Mouse (Mus musculus) cerebellum, adult 18-20 months (tissue): ENCODE measurements at regions not wholly inside any gene's neighbourhood (a gene's known extent, or its start where the extent isn't known, plus 50 kb on each side); places are given as distances from the start of the nearest gene placed in this dataset.

Source experiments
- DNase-seq, 2 experiments: peaks; one replicate each; pipeline ENCODE4 v3.0.0; 2021

- DNase-seq: no peak
Observed at GRCm38 (mm10) chr10:111833611-111834010, 138.9 kb upstream of the Krr1 start.

- DNase-seq: no peak
Observed at GRCm38 (mm10) chr10:111834280-111834679, 138.2 kb upstream of the Krr1 start.

- no peak for DNase-seq
Observed at GRCm38 (mm10) chr10:111834925-111835823, 137.3 kb upstream of the Krr1 start.

GRCm38 (mm10) chr10:111836191-111836590 lies 136.3 kb upstream of the Krr1 start:
- DNase-seq: no peak

DNA sequence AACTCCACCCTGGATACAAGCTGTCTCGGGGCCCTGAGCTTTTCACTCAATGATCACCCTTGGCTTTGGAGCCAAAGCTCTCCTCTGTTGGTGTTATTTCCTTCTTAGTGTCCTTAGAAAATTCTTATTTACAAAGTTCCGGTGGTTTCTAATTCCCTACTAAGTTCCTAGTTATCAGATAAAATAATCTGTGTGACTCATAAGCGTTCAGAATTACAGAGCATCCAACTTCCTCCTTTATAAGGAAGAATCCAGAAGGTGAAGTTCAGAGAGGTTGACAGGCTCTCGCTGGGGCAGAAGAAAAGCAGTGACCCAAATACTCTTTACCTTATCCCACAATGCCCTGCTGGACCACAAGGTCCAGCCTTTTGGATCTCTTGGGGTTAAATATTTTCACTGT lies 135.7 kb upstream of the Krr1 start:
- DNase-seq: no peak

DNA sequence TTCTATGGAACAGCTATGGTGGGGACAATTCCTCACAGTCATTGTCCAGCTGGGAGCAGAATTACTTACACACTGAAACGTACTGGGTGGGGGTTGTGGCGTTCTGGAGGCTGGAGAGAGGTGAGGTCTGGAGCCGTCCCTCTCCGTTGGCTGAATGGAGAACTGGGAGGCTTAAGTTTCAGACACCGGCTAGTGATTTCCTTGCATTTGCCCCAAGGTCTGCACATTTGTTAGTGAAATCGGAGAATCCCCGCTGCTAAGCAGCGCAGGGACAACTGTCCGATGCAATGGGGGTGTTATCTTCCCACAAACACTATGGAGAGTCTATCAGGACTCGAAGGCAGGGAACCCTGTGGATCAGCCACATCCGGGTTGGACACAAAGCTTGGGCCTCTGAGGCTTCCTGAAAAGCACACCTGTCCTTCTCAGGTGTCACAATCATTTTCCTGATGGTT lies 130.1 kb upstream of the Krr1 start:
- DNase-seq: no peak

GRCm38 (mm10) chr10:111842896-111843295 lies 129.6 kb upstream of the Krr1 start:
- DNase-seq: no peak

DNA sequence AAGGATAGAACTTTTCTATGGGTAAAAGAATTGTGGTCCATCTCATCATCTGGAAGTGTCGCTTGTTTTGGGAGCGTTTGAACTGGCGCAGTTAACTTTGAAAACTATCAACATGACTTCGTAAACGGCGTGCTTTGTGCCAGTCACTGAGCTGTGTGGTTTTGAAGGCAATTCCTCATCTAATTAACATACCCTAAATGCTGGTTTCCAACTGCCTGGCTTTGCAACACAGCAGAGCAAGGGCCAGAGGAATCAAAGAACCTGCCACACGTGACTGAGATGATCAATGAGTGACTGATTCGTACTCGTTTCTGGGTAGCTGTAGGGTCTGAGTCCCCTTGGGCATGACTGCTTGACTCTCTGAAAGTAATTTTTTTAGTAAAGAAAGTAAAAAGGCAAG lies 129.2 kb upstream of the Krr1 start:
- DNase-seq: no peak

DNA sequence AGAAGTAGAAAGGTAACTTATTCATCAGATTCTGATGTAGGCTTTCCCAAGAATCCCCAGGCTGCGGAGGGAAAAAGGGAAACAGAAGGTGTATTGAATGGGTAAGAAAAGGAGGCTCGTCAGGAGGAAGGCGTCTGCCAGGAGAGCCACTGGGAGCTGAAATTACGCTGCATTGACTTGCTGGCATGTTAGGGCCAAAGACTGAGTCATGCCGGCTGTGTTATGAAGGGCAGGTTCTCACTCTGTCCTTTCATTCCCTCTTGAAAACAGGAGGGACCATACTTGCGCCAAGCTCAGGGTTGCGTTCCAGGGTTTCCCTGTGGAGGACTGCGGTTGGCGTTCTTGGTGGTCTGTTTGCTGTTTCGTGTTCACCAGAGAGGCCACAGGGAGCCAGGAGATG lies 128.3 kb upstream of the Krr1 start:
- DNase-seq: peak; percentile 24 to 36

DNA sequence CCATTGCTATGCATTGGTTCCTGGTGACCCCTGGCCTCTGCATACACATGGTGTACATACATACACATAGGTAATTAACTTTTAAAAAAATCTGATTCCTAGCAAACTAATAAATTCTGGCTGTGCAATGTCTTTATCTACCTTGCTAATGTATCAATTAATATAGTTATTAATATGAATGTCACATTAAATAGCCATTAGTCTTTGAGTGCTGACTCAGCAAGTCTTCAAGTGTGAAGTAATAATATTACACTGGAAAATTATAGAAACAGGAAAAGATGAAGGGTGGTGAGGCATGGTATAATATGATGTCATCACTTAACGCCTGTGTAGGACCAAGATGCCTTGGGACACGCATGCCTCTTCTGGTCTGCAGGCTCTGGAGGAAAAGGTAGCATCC lies 126.5 kb upstream of the Krr1 start:
- DNase-seq: no peak

DNA sequence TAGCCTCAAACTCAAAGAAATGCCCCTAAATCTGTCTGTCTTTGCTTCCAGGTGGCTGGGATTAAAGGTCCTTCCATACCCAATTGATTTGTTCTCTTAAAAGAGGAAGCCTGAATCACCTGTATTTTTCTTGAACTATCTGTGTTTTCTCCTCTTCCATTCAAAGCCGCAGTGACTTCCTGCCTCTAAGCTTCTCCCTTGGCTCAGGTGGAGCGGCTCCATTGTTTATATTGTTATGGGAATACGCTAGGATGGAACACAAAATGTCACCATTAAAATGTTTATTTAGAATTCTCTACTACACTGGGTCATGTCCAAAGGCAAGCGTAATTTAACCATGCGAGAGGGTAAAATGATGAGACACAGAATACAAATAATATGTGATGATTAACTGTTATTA lies 118.2 kb upstream of the Krr1 start:
- no peak for DNase-seq

DNA sequence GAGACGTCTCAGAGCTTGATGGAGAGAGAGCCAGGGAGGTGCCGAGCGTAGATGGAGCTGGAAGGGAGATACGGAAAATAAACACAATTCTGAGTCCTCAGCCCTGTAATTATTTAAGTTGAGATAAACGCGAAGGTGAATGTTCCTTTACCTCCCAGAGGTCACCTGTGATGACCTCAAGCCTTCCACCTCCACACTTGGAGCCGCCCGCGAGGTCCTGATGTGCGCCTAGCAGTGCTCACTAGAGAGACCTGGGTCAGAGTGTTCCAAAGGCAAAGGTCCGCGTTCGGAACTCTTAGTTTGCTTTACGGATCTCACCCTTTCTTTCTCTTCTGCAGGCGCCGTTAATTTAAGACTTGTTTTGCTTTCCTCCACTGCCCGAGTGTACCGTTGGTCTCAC lies 117.0 kb upstream of the Krr1 start:
- no peak for DNase-seq

- no peak for DNase-seq
Observed at GRCm38 (mm10) chr10:111858403-111858802, 114.1 kb upstream of the Krr1 start.

DNA sequence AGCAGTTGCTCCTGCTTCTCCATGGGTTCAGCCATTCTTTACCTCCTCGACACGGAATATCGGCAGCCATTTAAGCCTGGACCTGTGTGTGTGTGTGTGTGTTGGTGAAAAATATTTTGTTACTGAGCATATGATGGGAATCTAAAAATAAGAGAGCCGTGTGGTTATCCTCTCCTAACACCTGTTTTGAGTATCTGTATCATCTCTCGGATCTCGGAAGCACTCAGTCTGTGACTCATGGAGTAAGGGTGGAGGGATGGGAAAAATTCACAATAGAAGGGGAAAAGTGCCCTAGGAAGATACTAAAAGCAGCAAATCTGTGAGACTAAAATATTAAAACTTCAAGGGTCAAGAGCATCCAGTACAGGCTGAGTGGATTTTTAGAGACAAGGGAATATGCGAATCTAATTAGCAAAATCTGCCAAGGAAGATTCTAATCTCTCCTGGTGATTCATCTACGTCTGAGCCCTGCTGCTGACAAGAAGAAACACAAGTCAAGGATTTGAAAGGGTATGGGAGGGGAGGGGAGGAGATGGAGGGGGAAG lies 107.1 kb upstream of the Krr1 start:
- DNase-seq: no peak

- DNase-seq: no peak
Observed at GRCm38 (mm10) chr10:111867102-111867501, 105.4 kb upstream of the Krr1 start.

DNA sequence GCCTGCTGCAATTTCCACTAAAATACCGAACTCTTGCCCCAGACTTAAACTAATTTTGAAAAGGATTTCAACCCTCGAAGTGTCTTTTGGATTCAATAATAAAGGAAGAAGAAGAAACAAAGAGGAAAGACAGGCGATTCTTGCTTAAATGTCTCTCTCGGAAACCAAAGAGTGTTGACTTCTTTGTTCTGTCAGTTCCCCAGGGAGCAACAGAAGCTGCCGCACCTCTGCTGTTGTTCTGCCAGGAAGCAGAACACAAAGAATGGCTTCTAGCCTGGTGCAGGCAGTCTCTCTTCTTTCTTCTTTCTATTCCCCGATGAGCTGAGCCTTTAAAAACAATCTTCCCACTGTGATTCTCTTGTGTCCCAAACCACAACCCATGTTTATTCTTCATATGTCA lies 104.9 kb upstream of the Krr1 start:
- no peak for DNase-seq

DNA sequence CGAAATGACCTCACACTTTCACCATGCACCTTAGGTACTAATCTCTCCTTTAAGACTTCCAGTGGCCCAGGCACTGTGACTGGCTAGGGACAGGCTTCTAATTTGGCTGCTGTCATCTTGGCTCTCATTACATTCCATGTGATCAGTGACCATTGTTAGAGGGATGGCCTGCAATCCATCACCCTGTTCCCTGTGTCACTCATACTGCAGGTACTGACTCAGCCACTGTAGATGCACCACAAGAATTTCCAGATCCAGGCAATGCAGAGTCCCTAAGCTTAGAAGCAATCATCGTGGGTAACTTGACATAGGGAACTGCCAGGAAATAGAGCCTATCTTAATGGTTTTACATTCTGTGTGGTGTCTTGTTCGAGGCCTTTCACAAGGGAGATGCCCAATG lies 92.1 kb upstream of the Krr1 start:
- no peak for DNase-seq

DNA sequence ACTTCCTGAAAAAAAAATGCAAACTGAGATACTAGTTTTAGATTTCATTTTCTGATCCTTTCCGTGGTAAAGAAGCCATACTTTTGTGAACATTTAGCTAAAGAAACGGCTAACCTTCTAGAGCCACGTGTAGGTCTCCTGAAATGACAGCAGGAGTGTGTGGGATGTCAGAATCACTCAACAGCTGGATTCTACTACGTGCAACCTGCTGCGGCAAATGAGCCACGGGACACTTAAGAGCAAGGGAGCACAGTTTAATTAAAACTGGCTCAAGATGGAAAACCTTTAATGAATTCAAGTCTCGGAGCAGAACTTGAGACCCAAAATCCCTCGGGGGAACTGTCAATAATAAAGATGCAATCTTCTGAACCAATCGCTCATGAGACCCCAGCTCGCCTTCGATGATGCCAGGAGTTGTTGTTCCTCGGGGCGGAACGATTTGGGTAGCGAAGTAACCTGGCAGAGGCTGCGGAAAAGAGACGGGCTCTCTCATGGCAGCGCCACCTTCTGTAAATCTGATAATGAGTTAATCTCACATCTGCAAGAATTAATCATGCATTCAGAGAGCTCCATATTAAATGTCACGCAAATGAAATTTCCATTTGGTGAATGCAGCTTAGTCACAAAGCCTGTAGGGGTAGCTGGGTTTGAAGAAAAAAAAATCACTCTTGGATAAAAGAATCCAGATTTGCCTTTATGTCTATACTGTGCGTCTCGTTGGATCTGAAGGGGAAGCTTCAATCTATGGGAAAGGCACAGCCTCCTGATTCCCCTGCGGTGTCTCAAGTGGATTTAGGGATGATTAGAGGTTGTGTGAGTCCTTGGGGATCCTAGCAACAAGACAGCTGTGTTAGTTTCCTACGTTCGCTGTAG lies 90.9 kb upstream of the Krr1 start:
- no peak for DNase-seq

GRCm38 (mm10) chr10:111882521-111882920 lies 89.9 kb upstream of the Krr1 start:
- DNase-seq: no peak

DNA sequence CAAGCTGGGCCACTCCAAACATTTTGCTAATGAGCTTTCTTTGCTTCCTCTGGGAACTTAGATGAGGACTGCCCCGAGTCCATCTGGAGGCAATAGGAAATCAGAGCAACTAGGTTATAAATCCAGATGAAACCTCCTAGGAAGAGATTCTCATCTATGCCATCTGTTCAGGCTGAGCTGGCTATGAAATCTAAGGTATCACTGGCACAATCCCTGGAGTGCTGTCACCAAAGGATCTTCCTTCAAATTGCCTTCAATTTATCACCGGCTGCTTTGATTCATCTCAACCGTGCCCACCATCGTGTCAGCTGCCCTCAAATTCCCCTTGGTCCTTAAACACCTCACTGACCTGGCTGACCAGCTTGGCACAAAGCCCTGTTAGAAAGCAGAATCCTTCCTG lies 87.8 kb upstream of the Krr1 start:
- peak; percentile 13 to 35 for DNase-seq

DNA sequence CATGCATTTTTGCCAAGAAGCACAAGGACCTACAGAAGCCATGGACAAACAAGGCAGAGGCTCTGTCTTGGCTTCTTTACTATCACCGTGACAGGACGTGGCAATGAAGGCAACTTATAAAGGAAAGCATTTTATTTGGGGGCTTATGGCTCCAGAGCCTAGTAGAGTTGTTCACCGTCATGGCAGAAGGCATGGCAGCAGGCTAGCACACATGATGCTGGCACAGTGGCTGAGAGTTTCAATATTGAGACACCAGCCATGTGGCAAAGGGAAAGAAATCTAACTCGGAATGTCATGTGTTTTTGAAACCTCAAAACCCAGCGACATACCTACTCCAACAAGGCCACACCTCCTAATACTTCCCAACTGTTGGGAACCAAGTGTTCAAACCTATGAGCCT lies 83.4 kb upstream of the Krr1 start:
- no peak for DNase-seq

GRCm38 (mm10) chr10:111893489-111893888 lies 79.0 kb upstream of the Krr1 start:
- DNase-seq: no peak

DNA sequence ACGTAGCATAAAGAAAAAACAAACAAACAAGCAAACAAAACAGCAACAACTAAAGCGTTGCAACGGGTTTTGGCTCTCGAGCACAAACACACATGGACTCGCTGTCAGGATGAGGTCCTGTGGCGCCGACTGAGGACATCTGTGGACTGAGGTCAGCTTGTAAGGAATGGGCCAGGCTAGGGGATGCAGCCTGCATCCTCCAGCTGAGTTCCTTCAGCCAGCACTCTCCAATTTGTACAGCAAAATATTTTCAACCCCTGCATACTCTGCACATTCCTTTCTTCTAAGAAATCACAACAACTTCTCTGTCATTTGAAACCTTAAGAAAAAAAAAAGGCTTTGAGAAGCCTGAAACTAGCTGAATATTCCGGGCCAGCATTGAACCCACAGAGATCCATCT lies 78.5 kb upstream of the Krr1 start:
- no peak for DNase-seq

DNA sequence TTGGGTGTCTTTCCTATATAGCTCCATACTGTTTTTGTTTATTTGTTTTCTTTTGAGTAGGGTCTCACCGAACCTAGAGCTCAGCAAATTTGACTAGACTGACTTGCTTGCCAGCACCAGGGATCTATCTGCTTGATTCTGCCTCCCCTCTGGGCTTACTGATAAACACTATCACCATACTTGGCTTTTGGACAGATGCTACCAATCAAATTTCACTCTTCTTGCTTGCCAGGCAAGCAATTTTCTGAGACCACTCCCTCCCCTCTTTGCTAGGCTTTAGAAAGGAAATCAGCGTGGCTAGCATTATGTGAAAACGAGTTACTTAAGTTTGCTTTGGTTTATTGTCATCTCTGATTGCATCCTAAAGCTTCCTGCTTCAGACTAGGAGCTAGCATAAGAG lies 75.1 kb upstream of the Krr1 start:
- DNase-seq: no peak
